Mouse (Mus musculus) hindbrain, embryonic 13.5 days (tissue): Measurements from ENCODE around the gene Hira. TPM values are rescaled to one million over a fixed set of nuclear protein-coding genes. Genes with fewer than 3 reads are reported as not detected.
"Not testable (repeated sequence)": the region's sequence is repeated elsewhere in the genome, so short reads cannot be mapped to it uniquely, and the experiment has no call there.

Experiments used
- ATAC-seq: fragments of 200-750 bp; cut with Nextera tagmentation; 2 replicates; pipeline ENCODE4 v1.8.0; 2017; ENCODE audit warnings: moderate TSS enrichment; ENCODE audit not compliant: low FRiP score
- H3K27ac ChIP-seq: fragments of 300-500 bp; sonication (generic); 2 replicates; pipeline ENCODE4 v1.5.1; 2015; ENCODE audit warnings: inconsistent platforms, mild to moderate bottlenecking, moderate library complexity
- H3K27me3 ChIP-seq: fragments of 300-500 bp; sonication (generic); 2 replicates; pipeline ENCODE4 v1.6.1; 2015; ENCODE audit warnings: mild to moderate bottlenecking, inconsistent platforms
- H3K36me3 ChIP-seq: fragments of 300-500 bp; sonication (generic); 2 replicates; pipeline ENCODE4 v1.6.1; 2015; ENCODE audit warnings: mild to moderate bottlenecking, inconsistent platforms
- H3K4me1 ChIP-seq: fragments of 300-500 bp; sonication (generic); replicated peaks from 2 replicates; pipeline ENCODE4 v1.6.1; 2015; ENCODE audit warnings: inconsistent platforms
- H3K4me2 ChIP-seq: fragments of 300-500 bp; sonication (generic); 2 replicates; pipeline ENCODE4 v1.6.1; 2015; ENCODE audit warnings: inconsistent platforms, mild to moderate bottlenecking, moderate library complexity
- H3K4me3 ChIP-seq: fragments of 300-500 bp; sonication (generic); 2 replicates; pipeline ENCODE4 v1.5.1; 2015; ENCODE audit warnings: mild to moderate bottlenecking, inconsistent platforms
- H3K9ac ChIP-seq: fragments of 300-500 bp; sonication (generic); 2 replicates; pipeline ENCODE4 v1.6.1; 2015; ENCODE audit warnings: mild to moderate bottlenecking, inconsistent platforms
- H3K9me3 ChIP-seq: fragments of 300-500 bp; sonication (generic); 2 replicates; pipeline ENCODE4 v1.6.1; 2016; ENCODE audit warnings: inconsistent platforms
- WGBS: fragments of 180-500 bp; shearing (Covaris S2); methylation state at CpG from one replicate; pipeline ENCODE4 v1.1.7; 2015; 5-methylcytosine and 5-hydroxymethylcytosine counted together
- polyA plus RNA-seq: library from polyadenylated mRNA; unstranded; fragments of >200 nt; fragmentation: Nextera tagmentation; extraction: Ambion mirVana; gene quantifications from 2 replicates; pipeline ENCODE4 v1.2.1, GENCODE M21; 2015

The Hira gene
- polyA plus RNA-seq, 1 experiment from 2014 or later: 21.3 TPM

GRCm38 (mm10) chr16:18870495-18870894, 6.3 kb upstream of the Hira start:
- not testable (repeated sequence) for H3K4me2 ChIP-seq, H3K27me3 ChIP-seq, H3K9ac ChIP-seq, H3K27ac ChIP-seq, H3K4me3 ChIP-seq, H3K4me1 ChIP-seq, ATAC-seq, H3K9me3 ChIP-seq
- H3K36me3 ChIP-seq: peaks cover 51% of the 10 kb centered on the region
- 91% methylated on average over 1 of the region's 1 CpGs for WGBS

DNA sequence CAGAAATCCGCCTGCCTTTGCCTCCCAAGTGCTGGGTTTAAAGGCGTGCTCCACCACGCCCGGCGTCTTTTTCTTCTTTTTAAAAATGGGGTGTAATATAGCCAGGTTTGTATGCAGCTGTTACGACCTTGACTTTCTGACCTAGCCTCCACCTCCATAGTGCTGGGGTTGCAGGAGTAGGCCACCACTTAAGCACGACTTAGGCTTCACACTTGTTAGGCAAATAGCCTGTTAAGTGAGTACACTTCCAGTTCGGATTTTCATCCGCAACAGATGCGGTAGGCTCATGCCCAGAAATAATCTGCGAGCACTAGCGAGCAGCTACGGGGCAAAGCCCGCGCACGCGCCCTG, 771 bp upstream of the Hira start:
- H3K4me2 ChIP-seq: peak overlapping the region; percentile 62
- no peaks in the 10 kb centered on the region for H3K9me3 ChIP-seq
- ATAC-seq: no peak
- H3K27me3 ChIP-seq: no peaks in the 10 kb centered on the region
- peak overlapping the region; percentile 91 for H3K9ac ChIP-seq
- peak overlapping the region; percentile 64 for H3K4me3 ChIP-seq
- under 1% methylated on average over 17 of the region's 17 CpGs for WGBS
- peaks cover 36% of the 10 kb centered on the region for H3K36me3 ChIP-seq
- peaks cover 35% of the 10 kb centered on the region for H3K4me1 ChIP-seq
- H3K27ac ChIP-seq: peak overlapping the region; percentile 96

GRCm38 (mm10) chr16:18877386-18878090, 701 bp downstream of the Hira start:
- Histone ChIP-seq H3K9me3 (no peaks in the 10 kb centered on the region), H3K27me3 (no peaks in the 10 kb centered on the region), H3K36me3 (peaks cover 31% of the 10 kb centered on the region), H3K4me3 (peak overlapping the region; percentile 64), H3K4me1 (peaks cover 37% of the 10 kb centered on the region), H3K9ac (peak overlapping the region; percentile 91), H3K4me2 (peak overlapping the region; percentile 62), H3K27ac (peak overlapping the region; percentile 96)
- WGBS: 0% methylated on average over 43 of the region's 43 CpGs
- peak; percentile 44 for ATAC-seq

- 29% methylated on average over 20 of the region's 20 CpGs for WGBS
- peak overlapping the region; percentile 64 for H3K4me3 ChIP-seq
- H3K27ac ChIP-seq: peak overlapping the region; percentile 96
- H3K9me3 ChIP-seq: no peaks in the 10 kb centered on the region
- peaks cover 24% of the 10 kb centered on the region for H3K36me3 ChIP-seq
- peak overlapping the region; percentile 62 for H3K4me2 ChIP-seq
- H3K4me1 ChIP-seq: peaks cover 37% of the 10 kb centered on the region
- ATAC-seq: no peak
- H3K27me3 ChIP-seq: no peaks in the 10 kb centered on the region
- peak overlapping the region; percentile 91 for H3K9ac ChIP-seq
Measured at GRCm38 (mm10) chr16:18878091-18878720, 1.4 kb downstream of the Hira start.

GRCm38 (mm10) chr16:18884044-18884443, 7.2 kb downstream of the Hira start:
- Histone ChIP-seq H3K27me3 (no peaks in the 10 kb centered on the region), H3K4me1 (peaks cover 23% of the 10 kb centered on the region), H3K36me3 (peaks cover 11% of the 10 kb centered on the region; the same call in 1 of the 2 replicates), H3K4me3 (no peak overlapping the region), H3K27ac (no peak overlapping the region), H3K4me2 (no peak overlapping the region), H3K9ac (no peak overlapping the region), H3K9me3 (no peaks in the 10 kb centered on the region)
- no peak for ATAC-seq

DNA sequence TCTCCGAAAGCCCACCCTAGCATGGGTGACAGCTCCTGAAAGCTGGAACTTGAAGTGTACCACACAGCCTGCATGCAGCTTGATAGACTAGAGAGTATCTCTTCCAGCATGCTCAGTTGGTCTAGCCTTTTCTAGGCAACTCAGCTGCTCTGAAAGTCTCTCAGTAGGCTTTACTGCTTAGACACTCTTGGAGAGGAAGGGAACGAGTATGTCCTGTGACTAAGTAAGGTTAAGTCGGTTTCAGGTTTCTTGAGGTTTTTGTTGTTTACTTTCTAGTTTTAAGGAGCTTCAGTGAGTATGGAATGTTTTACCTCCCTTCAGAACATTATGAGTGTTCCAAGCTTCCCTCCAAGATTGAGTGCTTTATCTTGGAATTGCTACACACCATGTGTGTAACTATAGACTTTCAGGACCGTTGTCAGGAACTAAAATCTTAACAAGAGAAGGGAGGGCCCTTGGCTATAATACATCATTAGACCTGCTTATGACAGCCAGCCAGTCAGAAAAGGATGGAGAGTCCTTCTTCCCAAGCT, 17.1 kb downstream of the Hira start:
- no peak overlapping the region for H3K27ac ChIP-seq
- H3K9me3 ChIP-seq: no peaks in the 10 kb centered on the region
- no peak overlapping the region for H3K4me2 ChIP-seq
- H3K36me3 ChIP-seq: peaks cover 23% of the 10 kb centered on the region
- WGBS: 89% methylated on average over 4 of the region's 4 CpGs
- ATAC-seq: no peak
- H3K4me1 ChIP-seq: 0 out of 2 replicates have a peak, but pooled peaks cover 3% of the 10 kb centered on the region
- H3K4me3 ChIP-seq: no peak overlapping the region
- no peak overlapping the region for H3K9ac ChIP-seq
- H3K27me3 ChIP-seq: no peaks in the 10 kb centered on the region

DNA sequence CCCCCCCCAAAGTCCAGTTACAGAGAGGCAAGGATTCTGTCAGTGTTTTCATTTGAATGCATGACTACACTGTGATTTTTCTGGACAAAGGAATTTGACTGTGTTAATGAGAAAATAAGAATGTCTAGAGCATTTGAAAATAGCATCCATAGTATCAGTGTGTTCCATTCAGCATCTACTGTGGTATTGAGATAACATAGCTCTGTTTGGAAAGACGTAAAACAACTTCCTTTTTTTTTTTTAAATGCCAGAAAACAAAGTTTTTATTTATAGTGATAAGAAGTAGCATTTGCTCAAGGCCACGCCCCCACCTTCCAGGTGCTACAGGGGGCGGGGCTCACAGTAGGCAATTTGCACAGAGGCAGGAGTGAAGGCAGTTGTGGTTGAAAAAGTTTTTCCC, 18.4 kb downstream of the Hira start:
- H3K4me2 ChIP-seq: no peak overlapping the region
- H3K9me3 ChIP-seq: no peaks in the 10 kb centered on the region
- H3K4me3 ChIP-seq: no peak overlapping the region
- no peak overlapping the region for H3K27ac ChIP-seq
- H3K27me3 ChIP-seq: no peaks in the 10 kb centered on the region
- ATAC-seq: no peak
- 97% methylated on average over 3 of the region's 3 CpGs for WGBS
- H3K4me1 ChIP-seq: 0 out of 2 replicates have a peak, but pooled peaks cover 3% of the 10 kb centered on the region
- H3K36me3 ChIP-seq: peaks cover 35% of the 10 kb centered on the region
- H3K9ac ChIP-seq: no peak overlapping the region

DNA sequence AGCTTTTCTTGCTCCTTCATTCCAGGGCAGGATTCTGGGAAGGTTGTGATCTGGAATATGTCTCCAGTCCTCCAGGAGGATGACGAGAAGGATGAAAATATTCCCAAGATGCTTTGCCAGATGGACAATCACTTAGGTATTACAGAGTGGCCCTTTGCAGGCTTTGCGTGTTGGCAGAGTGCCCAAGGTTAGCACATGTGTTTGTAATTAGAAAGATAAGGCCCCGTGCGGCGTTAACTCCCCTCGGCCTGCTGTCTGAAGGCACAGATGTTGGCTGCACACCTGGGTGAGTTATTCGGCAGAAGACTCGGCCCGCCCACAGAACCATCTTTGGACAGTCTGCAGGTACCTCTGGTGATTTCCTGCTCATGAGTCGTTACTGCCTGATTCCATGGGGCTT, 19.6 kb downstream of the Hira start:
- H3K36me3 ChIP-seq: peaks cover 45% of the 10 kb centered on the region

GRCm38 (mm10) chr16:18905648-18906047, 28.8 kb downstream of the Hira start:
- H3K4me3 ChIP-seq: no peak overlapping the region
- no peak overlapping the region for H3K4me2 ChIP-seq
- H3K9me3 ChIP-seq: no peaks in the 10 kb centered on the region
- H3K9ac ChIP-seq: no peak overlapping the region
- peaks cover 70% of the 10 kb centered on the region for H3K36me3 ChIP-seq
- no peaks in the 10 kb centered on the region for H3K4me1 ChIP-seq
- WGBS: 94% methylated on average over 1 of the region's 1 CpGs
- no peaks in the 10 kb centered on the region for H3K27me3 ChIP-seq
- no peak overlapping the region for H3K27ac ChIP-seq
- no peak for ATAC-seq

More for the DNA sequence above, 19.6 kb downstream of the Hira start:
- H3K9me3 ChIP-seq: no peaks in the 10 kb centered on the region
- no peak for ATAC-seq
- no peak overlapping the region for H3K9ac ChIP-seq
- 76% methylated on average over 10 of the region's 10 CpGs for WGBS
- 0 out of 2 replicates have a peak, but pooled peaks cover 3% of the 10 kb centered on the region for H3K4me1 ChIP-seq
- H3K27me3 ChIP-seq: no peaks in the 10 kb centered on the region
- no peak overlapping the region for H3K4me3 ChIP-seq
- H3K27ac ChIP-seq: no peak overlapping the region
- no peak overlapping the region for H3K4me2 ChIP-seq

DNA sequence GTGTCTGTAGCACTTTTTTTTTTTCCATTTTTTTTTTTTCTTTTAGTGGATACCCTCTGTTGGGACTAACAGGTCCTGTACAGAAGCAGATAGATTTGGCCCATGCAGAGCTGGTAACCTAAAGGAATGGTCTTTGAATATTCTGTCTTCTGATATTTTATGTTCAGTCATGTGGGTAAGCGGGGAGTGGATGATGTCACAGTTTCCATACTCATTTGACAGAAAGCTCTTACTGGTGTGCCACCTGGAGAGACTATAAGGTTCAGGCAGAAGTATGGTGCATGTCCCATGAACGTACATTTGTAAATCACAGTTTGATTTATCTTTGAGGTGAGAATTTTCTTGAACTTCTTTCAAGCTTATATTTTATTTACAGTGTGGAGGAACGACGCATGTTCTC, 39.2 kb downstream of the Hira start:
- ATAC-seq: no peak

GRCm38 (mm10) chr16:18921771-18922170, 44.9 kb downstream of the Hira start:
- H3K9me3 ChIP-seq: no peaks in the 10 kb centered on the region
- peaks cover 92% of the 10 kb centered on the region for H3K36me3 ChIP-seq
- no peak overlapping the region for H3K4me2 ChIP-seq
- no peak overlapping the region for H3K27ac ChIP-seq
- no peak overlapping the region for H3K9ac ChIP-seq
- H3K4me1 ChIP-seq: no peaks in the 10 kb centered on the region
- no peak overlapping the region for H3K4me3 ChIP-seq
- H3K27me3 ChIP-seq: no peaks in the 10 kb centered on the region
- no peak for ATAC-seq
- 97% methylated on average over 2 of the region's 2 CpGs for WGBS

More for the DNA sequence above, 39.2 kb downstream of the Hira start:
- Histone ChIP-seq H3K9me3 (no peaks in the 10 kb centered on the region), H3K4me2 (no peak overlapping the region), H3K36me3 (peaks cover 75% of the 10 kb centered on the region), H3K9ac (no peak overlapping the region), H3K4me1 (no peaks in the 10 kb centered on the region), H3K4me3 (no peak overlapping the region), H3K27me3 (no peaks in the 10 kb centered on the region), H3K27ac (no peak overlapping the region)
- 99% methylated on average over 4 of the region's 4 CpGs for WGBS

DNA sequence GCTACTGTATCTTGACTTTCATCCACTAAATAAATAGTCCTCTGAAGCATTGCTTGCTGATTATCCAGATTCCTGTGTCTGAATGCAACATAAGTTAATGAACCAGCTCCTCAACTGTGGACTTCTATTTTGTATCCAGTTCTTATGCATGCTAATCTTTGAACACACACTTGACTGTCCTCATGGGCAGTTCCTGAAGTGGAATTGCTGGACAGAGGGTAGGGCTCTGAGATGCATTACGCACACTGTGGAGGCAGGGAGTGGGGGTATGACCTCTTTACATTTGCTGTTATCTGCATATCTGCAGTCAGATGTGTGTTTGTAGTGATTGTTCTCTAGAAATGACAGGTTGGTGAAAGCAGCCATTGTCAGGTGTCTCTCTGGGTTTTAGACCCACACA, 51.1 kb downstream of the Hira start:
- Histone ChIP-seq H3K27ac (no peak overlapping the region), H3K9ac (no peak overlapping the region), H3K36me3 (peaks cover 73% of the 10 kb centered on the region), H3K4me2 (no peak overlapping the region), H3K4me3 (no peak overlapping the region), H3K27me3 (no peaks in the 10 kb centered on the region), H3K4me1 (no peaks in the 10 kb centered on the region), H3K9me3 (no peaks in the 10 kb centered on the region)
- no peak for ATAC-seq
- WGBS: 100% methylated on average over 1 of the region's 1 CpGs
